Mouse (Mus musculus) hematopoietic stem cell, adult 5-6 weeks (primary cell): ENCODE measurements around the gene Dntt. TPM values are rescaled to one million over a fixed set of nuclear protein-coding genes. Genes with fewer than 3 reads are reported as not detected.

Experiments used
- ATAC-seq, 2 experiments: fragments of 125-278 bp in 1 of 2; replicated peaks in 1 of 2; 2 replicates each; pipeline ENCODE4 v1.8.0; 2016 to 2017; ENCODE audit warnings: inconsistent platforms in 2 of 2, mild to moderate bottlenecking in 2 of 2, moderate number of reproducible peaks in 2 of 2, low read depth in 1 of 2, moderate TSS enrichment in 1 of 2; ENCODE audit not compliant: low FRiP score in 2 of 2, poor library complexity in 2 of 2, severe bottlenecking in 2 of 2, insufficient read depth in 1 of 2, low TSS enrichment in 1 of 2
- total RNA-seq: library from RNA; stranded (forward); fragments of 172-1452, 232-1000 nt; gene quantifications from 2 replicates; pipeline ENCODE4 v1.2.3, GENCODE M21; 2017

Dntt gene
- total RNA-seq, 1 experiment from 2014 or later: 467 TPM

GRCm38 (mm10) chr19:41006621-41007020 is 22.5 kb upstream of the Dntt start:
- ATAC-seq: no peak

GRCm38 (mm10) chr19:41007326-41007725 is 21.7 kb upstream of the Dntt start:
- ATAC-seq: no peak

- no peak for ATAC-seq
Observed at GRCm38 (mm10) chr19:41007733-41008132, 21.3 kb upstream of the Dntt start.

- no peak for ATAC-seq
Observed at GRCm38 (mm10) chr19:41008674-41009395, 20.2 kb upstream of the Dntt start.

DNA sequence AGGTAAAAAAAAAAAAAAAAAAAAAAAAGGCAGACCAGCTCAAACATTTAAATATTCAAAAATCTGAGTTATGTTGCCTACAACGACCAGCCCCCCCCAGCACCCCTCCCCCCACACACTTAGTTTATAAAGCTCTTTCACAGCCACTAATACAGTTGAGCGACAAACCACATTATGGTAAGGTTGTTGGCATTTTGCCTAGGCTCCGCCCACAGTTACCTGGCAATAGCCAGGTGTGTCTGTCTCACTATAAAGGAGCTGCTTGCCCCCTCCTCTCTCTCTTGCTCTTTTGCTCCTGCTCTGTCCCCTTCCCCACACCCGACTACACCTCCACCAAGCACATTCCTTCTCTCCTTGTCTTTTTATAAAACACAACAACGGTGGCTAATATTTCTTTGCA is 17.4 kb upstream of the Dntt start:
- ATAC-seq: no peak

- ATAC-seq: no peak
Observed at GRCm38 (mm10) chr19:41013591-41013990, 15.5 kb upstream of the Dntt start.

DNA sequence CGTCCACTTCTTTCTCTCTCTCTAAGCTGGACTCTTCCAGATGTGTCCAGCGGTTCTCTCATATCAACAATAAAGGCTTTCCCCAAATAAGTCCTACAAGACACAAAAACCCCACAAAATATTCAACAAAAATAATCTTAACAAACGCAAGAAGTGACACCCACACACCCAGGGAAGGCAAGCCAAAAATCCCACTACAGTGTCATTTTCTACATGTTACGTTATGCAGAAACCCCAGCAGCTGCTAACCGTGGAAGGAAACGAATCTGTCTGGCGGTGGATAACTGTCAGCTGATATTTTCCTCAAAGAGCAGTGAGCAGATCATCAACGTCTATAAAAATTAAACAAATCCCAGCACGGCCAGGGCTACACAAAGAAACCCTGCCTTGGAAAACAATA is 15.1 kb upstream of the Dntt start:
- 0 out of 4 replicates have a peak, but pooled peaks of 1 of the 2 experiments have one; percentile 24 for ATAC-seq

- peak; percentile 72 to 81 for ATAC-seq
Observed at GRCm38 (mm10) chr19:41015951-41016716, 12.9 kb upstream of the Dntt start.

- no peak for ATAC-seq
Observed at GRCm38 (mm10) chr19:41019164-41019675, 9.9 kb upstream of the Dntt start.

DNA sequence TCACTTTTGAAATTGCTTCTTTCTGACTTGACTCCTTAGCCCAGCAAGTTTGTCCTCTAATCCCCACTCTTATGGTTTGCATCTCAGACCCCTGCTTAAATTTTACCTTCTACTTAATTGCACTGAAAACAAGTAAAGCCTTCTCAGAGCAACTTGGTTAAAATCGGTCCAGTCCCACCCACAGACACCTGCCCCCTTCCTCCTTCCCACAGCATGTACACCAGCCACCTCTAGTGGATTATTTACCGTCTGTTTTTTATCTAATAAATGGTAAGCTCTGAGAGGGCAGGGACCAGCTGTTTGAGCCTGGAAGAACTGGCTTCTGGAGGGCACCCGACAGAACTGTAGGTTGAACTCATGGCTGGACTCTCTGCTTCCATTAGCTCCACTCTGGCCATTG is 8.5 kb upstream of the Dntt start:
- no peak for ATAC-seq

DNA sequence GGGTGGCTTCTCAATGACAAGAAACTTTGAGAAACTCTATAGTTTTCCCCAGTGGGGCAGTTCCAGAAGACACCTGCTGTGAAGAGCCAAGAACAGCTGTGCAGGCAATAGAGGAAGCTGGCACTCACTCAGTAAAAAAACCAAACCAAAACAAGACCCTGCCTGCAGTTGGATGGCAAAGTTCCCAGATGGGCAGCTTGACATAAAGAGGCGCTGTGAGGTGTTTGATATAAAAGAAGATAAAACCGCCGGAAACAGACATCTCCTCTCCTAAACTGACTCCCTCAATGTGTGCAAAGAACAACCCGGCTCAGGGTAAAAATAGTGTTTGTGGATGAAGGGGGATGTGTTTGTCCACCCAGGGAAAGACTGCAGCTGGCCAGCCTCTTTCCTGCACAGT is 6.8 kb upstream of the Dntt start:
- peak; percentile 68 to 78 for ATAC-seq

- no peak for ATAC-seq
Observed at GRCm38 (mm10) chr19:41026551-41026950, 2.5 kb upstream of the Dntt start.

GRCm38 (mm10) chr19:41027024-41027423 is 2.1 kb upstream of the Dntt start:
- ATAC-seq: no peak

DNA sequence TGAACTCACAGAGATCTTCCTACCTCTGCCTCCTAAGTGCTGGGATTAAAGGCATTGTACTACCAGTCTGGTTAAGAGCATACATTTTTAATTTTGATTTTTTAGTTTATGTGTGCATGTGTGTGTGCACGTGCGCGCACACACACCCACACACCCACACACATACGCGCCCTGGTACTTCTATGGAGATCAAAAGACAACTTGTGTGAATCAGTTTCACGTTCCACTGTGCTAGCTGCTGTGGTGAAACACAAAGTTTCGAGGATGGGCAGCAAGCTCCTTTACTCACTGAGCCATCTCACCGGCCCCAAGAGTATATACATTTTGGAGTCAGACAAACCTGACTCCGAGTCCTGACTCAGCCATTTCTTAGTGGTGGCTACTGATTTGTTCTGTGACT is 1.5 kb upstream of the Dntt start:
- ATAC-seq: no peak

- ATAC-seq: no peak
Observed at GRCm38 (mm10) chr19:41030161-41030560, 1.1 kb downstream of the Dntt start.

DNA sequence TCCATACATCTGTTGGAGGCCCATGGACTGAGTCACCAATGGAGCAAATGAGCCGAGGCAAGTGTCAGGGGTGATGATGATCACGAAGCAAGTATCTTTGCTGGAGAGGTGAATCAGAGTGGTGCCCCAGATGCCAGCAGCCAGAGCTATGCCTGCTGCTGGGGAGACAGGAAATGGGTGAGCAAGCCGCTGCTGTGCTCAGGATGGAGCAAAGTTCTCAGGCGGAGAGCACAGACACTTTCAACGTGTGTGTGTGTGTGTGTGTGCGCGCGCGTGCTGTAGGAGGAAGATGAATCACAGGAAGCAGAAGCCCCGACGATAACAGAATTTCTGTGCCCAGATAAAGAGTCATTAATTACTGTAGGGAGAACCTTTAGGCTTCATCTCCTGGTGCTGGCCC is 1.9 kb downstream of the Dntt start:
- peak; percentile 84 to 89 for ATAC-seq

DNA sequence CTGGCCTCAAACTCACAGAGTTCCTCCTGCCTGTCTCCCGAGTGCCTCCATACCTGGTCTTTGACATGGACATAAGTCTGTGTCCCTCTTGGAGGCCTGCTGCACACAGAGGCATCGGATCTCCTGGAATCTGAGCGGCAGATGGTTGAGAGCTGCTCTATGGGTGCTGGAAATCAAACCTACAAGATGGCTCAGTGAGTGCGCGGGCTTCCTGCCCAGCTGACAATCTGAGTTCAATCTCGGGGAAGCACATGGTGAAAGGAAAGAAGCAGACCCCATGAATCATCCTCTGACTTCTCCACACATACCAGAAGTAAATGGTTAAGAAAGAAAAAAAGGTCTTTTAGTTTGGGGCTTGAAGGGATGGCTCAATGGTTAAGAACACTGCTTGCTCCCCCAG is 2.8 kb downstream of the Dntt start:
- peak in 1 of 2 experiments; percentile 25; a peak in 1 of 4 replicates for ATAC-seq

GRCm38 (mm10) chr19:41035809-41036551 is 6.9 kb downstream of the Dntt start:
- no peak for ATAC-seq
